In genomic region chr3:145938405-145939349, GRCm38 (mm10) we compare ENCODE assay signal across 8 mouse cellular contexts. TPM values are rescaled to one million over a fixed set of nuclear protein-coding genes. Genes with fewer than 3 reads are reported as not detected.
A peak's percentile ranks its signal among the peaks of the same experiment; 100 is the strongest.
DNase-seq lines count a peak whose midpoint lies in the region; ATAC-seq and TF ChIP-seq lines count a peak whose summit lies in the region.

No protein-coding gene starts in this region.

- H3K9me3 ChIP-seq in limb, embryonic 14.5 days (ENCODE audit: control insufficient read depth, low read length): no peaks in the 10 kb centered on the region

- no peak for TF ChIP-seq POLR2A in limb, embryonic 14.5 days (IDR thresholded peaks at IDR 0.05; ENCODE audit: borderline replicate concordance, extremely low read depth, insufficient read depth, insufficient read length)
- no peak for TF ChIP-seq POLR2A in olfactory bulb, adult 2 months (IDR thresholded peaks at IDR 0.05; ENCODE audit: insufficient read depth, low read depth, low read length)

- H3K4me3 ChIP-seq in limb, embryonic 14.5 days (replicated peaks; ENCODE audit: low read length): peak overlapping the region; percentile 92
- peak overlapping the region; percentile 70 for H3K4me3 ChIP-seq in olfactory bulb, adult 2 months (ENCODE audit: insufficient read depth, low read depth, low read length)

- H3K27me3 ChIP-seq in limb, embryonic 14.5 days (ENCODE audit: control insufficient read depth, insufficient read depth, low read length): no peaks in the 10 kb centered on the region

- H3K27ac ChIP-seq in limb, embryonic 14.5 days (replicated peaks; ENCODE audit: low read depth, low read length): no peak overlapping the region
- no peak overlapping the region for H3K27ac ChIP-seq in olfactory bulb, adult 2 months (ENCODE audit: insufficient read depth, low read depth, low read length)

- peaks cover 11% of the 10 kb centered on the region for H3K4me1 ChIP-seq in limb, embryonic 14.5 days (ENCODE audit: control insufficient read depth, insufficient read depth, low read length)
- peaks cover 11% of the 10 kb centered on the region for H3K4me1 ChIP-seq in olfactory bulb, adult 2 months (ENCODE audit: control insufficient read depth, insufficient read depth, low read length)

- peak; percentile 48 for DNase-seq in adrenal gland, postnatal 14 days
- DNase-seq in adrenal gland, adult 8-10 months: no peak
- peak; percentile 19 for DNase-seq in right cerebral cortex, postnatal 14 days
- no peak for DNase-seq in right cerebral cortex, adult 18-20 months
- no peak for DNase-seq in limb, embryonic 14.5 days (ENCODE audit: low spot score)
- no peak for DNase-seq in frontal cortex, adult 2 months (ENCODE audit: extremely low spot score in 1 of 2, low spot score in 1 of 2)

- ATAC-seq in granulocyte monocyte progenitor cell, adult 5-6 weeks (replicated peaks; ENCODE audit: poor library complexity, severe bottlenecking): peak; percentile 23; the same call in 1 of the 2 replicates
- peak; percentile 18; the same call in 1 of the 2 replicates for ATAC-seq in limb, embryonic 14.5 days (ENCODE audit: low FRiP score, low read depth)

- TF ChIP-seq CTCF in olfactory bulb, adult 2 months (IDR thresholded peaks at IDR 0.05; ENCODE audit: insufficient read depth, low read depth, low read length): no peak

- peak overlapping the region; percentile 88 for H3K9ac ChIP-seq in limb, embryonic 14.5 days (ENCODE audit: low read depth, low read length, severe bottlenecking)

- 24% methylated on average over 40 of the region's 50 CpGs for WGBS in limb, embryonic 14.5 days
- 14% methylated on average over 50 of the region's 50 CpGs for WGBS in olfactory bulb, adult 2 months

- H3K36me3 ChIP-seq in limb, embryonic 14.5 days (ENCODE audit: control insufficient read depth, insufficient read depth, low read length): peaks cover 35% of the 10 kb centered on the region

- peak overlapping the region; percentile 61 for H3K4me2 ChIP-seq in limb, embryonic 14.5 days (replicated peaks; ENCODE audit: low read depth, low read length, severe bottlenecking)

RNA-seq across cellular contexts. Expression of gene 2410004B18Rik, which starts 0.9 kb away (rescaled TPM):
- total RNA-seq in adrenal gland, postnatal 14 days (2021): 22.2 and 30.6 TPM in 2 replicates
- 10 to 100 TPM; 17.4 to 25.4 (median 22.4) TPM for total RNA-seq in adrenal gland, adult 8-10 months (2022)
- total RNA-seq in granulocyte monocyte progenitor cell, adult 5-6 weeks (2014; fragmentation: Nextera tagmentation): 9.7 and 16.0 TPM in 2 replicates
- 15.9 and 18.6 TPM in 2 replicates for total RNA-seq in granulocyte monocyte progenitor cell, adult 5-6 weeks (2017)
- polyA plus RNA-seq in limb, embryonic 14.5 days (2012; rRNA removed): 25.9 and 31.2 TPM in 2 replicates
- polyA plus RNA-seq in limb, embryonic 14.5 days (2014; fragmentation: Nextera tagmentation; extraction: Ambion mirVana): 45.6 and 47.8 TPM in 2 replicates
- not detected in 2 replicates for polyA plus RNA-seq in olfactory bulb, adult 2 months (2012; ENCODE audit: insufficient read depth, insufficient read length, low replicate concordance, missing spikeins)
- 38.7 and 39.9 TPM in 2 replicates for polyA plus RNA-seq in frontal cortex, adult 2 months (2012; rRNA removed)

RNA-seq across cellular contexts. Expression of gene Bcl10, which starts 16.1 kb away (rescaled TPM):
- total RNA-seq in adrenal gland, postnatal 14 days (2021): 25.7 and 26.0 TPM in 2 replicates
- 10 to 100 TPM; 21.8 to 25.1 (median 23.4) TPM for total RNA-seq in adrenal gland, adult 8-10 months (2022)
- total RNA-seq in granulocyte monocyte progenitor cell, adult 5-6 weeks (2014; fragmentation: Nextera tagmentation): 23.8 and 47.4 TPM in 2 replicates
- total RNA-seq in granulocyte monocyte progenitor cell, adult 5-6 weeks (2017): 37.1 and 48.8 TPM in 2 replicates
- polyA plus RNA-seq in limb, embryonic 14.5 days (2012; rRNA removed): 25.5 and 26.0 TPM in 2 replicates
- 52.1 and 52.9 TPM in 2 replicates for polyA plus RNA-seq in limb, embryonic 14.5 days (2014; fragmentation: Nextera tagmentation; extraction: Ambion mirVana)
- polyA plus RNA-seq in olfactory bulb, adult 2 months (2012; ENCODE audit: insufficient read depth, insufficient read length, low replicate concordance, missing spikeins): not detected in 2 replicates
- polyA plus RNA-seq in frontal cortex, adult 2 months (2012; rRNA removed): 14.0 TPM in 2 replicates

RNA-seq across cellular contexts. Expression of gene Syde2, which starts 49.0 kb away (rescaled TPM):
- total RNA-seq in adrenal gland, postnatal 14 days (2021): 4.9 and 7.2 TPM in 2 replicates
- total RNA-seq in adrenal gland, adult 8-10 months (2022): 1 to 10 TPM; 4.8 to 6.6 (median 5.6) TPM
- 2.3 and 5.3 TPM in 2 replicates for total RNA-seq in granulocyte monocyte progenitor cell, adult 5-6 weeks (2014; fragmentation: Nextera tagmentation)
- 2.7 and 3.6 TPM in 2 replicates for total RNA-seq in granulocyte monocyte progenitor cell, adult 5-6 weeks (2017)
- polyA plus RNA-seq in limb, embryonic 14.5 days (2012; rRNA removed): 5.3 and 6.0 TPM in 2 replicates
- 2.6 and 2.8 TPM in 2 replicates for polyA plus RNA-seq in limb, embryonic 14.5 days (2014; fragmentation: Nextera tagmentation; extraction: Ambion mirVana)
- polyA plus RNA-seq in olfactory bulb, adult 2 months (2012; ENCODE audit: insufficient read depth, insufficient read length, low replicate concordance, missing spikeins): not detected in 2 replicates
- polyA plus RNA-seq in frontal cortex, adult 2 months (2012; rRNA removed): 3.3 and 3.5 TPM in 2 replicates

Comparison
In these comparisons a context has a peak if more than half of its experiments do, and no peak if none do; other contexts are left out.
1. DNase-seq: peak in adrenal gland, postnatal 14 days (single experiment) and right cerebral cortex, postnatal 14 days (single experiment); none in adrenal gland, adult 8-10 months (single experiment), right cerebral cortex, adult 18-20 months (single experiment), limb, embryonic 14.5 days (single experiment) and frontal cortex, adult 2 months (0 of 2).